Mouse (Mus musculus): ENCODE measurements around the gene Col2a1.

GRCm38 (mm10) chr15:97949706-97950105, 54.8 kb downstream of the Col2a1 start:
- TF ChIP-seq CTCF (IDR thresholded peaks at IDR 0.05; ENCODE audit: borderline replicate concordance, insufficient read depth, low read depth, low read length) (no peak), POLR2A (IDR thresholded peaks at IDR 0.05; ENCODE audit: borderline replicate concordance, insufficient read depth, low read length) (no peak)

All from cerebellum, adult 2 months (tissue).